Mouse (Mus musculus): ENCODE measurements around the gene Atp6v0b.

GRCm38 (mm10) chr4:117872471-117872886 is 14.7 kb downstream of the Atp6v0b start, which contains the start of gene Ccdc24:
- no peak for TF ChIP-seq CTCF (IDR thresholded peaks at IDR 0.05; ENCODE audit: control insufficient read depth, insufficient read depth, insufficient read length)
- TF ChIP-seq CEBPB (IDR thresholded peaks at IDR 0.05; ENCODE audit: low read depth): no peak
- TF ChIP-seq MYOG (IDR thresholded peaks at IDR 0.05; ENCODE audit: control insufficient read depth, extremely low read depth, insufficient read length): no peak
- TF ChIP-seq USF1 (IDR thresholded peaks at IDR 0.05; ENCODE audit: low read depth): no peak
